ENCODE assay signal across 8 mouse cellular contexts in the genomic region with DNA sequence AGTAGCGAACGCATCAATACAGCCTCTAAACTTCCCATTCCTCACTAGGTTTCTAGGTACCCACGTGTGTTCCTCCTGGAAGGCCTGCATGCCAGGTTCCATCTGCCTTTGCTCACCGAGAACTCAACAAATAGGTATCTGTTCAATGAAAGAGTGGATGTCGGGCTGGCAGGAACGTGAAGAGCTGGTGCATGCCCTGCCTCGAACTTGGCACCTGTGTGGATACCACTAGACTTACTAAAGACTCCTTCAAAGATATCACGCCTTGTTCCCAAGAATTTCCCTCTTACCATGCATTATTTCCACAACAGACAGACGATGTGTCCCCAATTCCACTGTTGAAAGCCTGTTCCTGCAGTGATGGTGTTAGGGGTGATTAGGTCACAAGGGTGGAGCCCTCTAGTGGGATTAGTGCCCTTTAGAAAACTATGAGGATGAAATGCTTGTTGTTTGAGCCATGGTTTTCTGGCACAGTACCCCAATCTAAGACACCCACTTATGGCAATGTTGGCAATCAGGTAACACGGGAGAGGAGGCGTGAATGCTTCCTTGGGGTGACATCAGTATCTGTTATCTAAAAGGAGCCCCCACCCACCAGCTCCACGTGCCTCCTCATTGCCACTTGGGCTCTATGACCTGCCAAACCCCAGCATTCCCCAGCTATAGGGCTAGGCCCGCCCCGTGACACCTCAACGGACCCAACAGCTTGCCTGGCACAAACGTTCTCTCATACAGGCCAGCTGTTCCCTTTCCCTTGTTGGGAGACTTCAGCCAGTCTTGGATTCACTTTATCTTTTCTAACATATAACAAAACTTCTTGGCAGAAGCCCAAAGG. TPM values are rescaled to one million over a fixed set of nuclear protein-coding genes. Genes with fewer than 3 reads are reported as not detected.
DNase-seq lines count a peak whose midpoint lies in the region; ATAC-seq and TF ChIP-seq lines count a peak whose summit lies in the region.

No protein-coding gene starts in this region.

- no peak overlapping the region for H3K9ac ChIP-seq in liver, embryonic 11.5 days (ENCODE audit: low read depth, low read length)

- peaks cover 38% of the 10 kb centered on the region for H3K4me1 ChIP-seq in thymus, adult 2 months (replicated peaks; ENCODE audit: control insufficient read depth, insufficient read depth, low read length)
- H3K4me1 ChIP-seq in liver, embryonic 11.5 days (replicated peaks; ENCODE audit: control insufficient read depth, insufficient read depth, low read length): peaks cover 16% of the 10 kb centered on the region

- WGBS in thymus, adult 2 months: 70% methylated on average over 16 of the region's 16 CpGs
- WGBS in liver, embryonic 11.5 days: 73% methylated on average over 16 of the region's 16 CpGs

- no peaks in the 10 kb centered on the region for H3K9me3 ChIP-seq in liver, embryonic 11.5 days (ENCODE audit: control insufficient read depth, low read length)

- peak; percentile 32 to 39 for DNase-seq in cerebellum, postnatal 25 days
- DNase-seq in cerebellum, adult 8-10 months: no peak
- no peak for DNase-seq in thymus, adult 2 months
- DNase-seq in thymus, postnatal 36 days: no peak
- no peak for DNase-seq in liver, embryonic 11.5 days (ENCODE audit: low spot score)
- no peak for DNase-seq in right cerebral cortex, postnatal 10 days (ENCODE audit: low spot score in 2 of 2)
- DNase-seq in left cerebral cortex, adult 8-10 months (ENCODE audit: low spot score in 2 of 2): no peak
- DNase-seq in adrenal gland, postnatal 25 days: no peak

- no peak for ATAC-seq in liver, embryonic 11.5 days (replicated peaks; ENCODE audit: low FRiP score)

- no peak for TF ChIP-seq POLR2A in thymus, adult 2 months (IDR thresholded peaks at IDR 0.05; ENCODE audit: control insufficient read depth, extremely low read depth, insufficient read depth, low read length, poor library complexity)

- H3K27me3 ChIP-seq in thymus, adult 2 months (ENCODE audit: control insufficient read depth, insufficient read depth, low read length): no peaks in the 10 kb centered on the region
- H3K27me3 ChIP-seq in liver, embryonic 11.5 days (replicated peaks; ENCODE audit: control insufficient read depth, insufficient read depth, low read length): no peaks in the 10 kb centered on the region

- peak overlapping the region; percentile 97 for H3K4me2 ChIP-seq in liver, embryonic 11.5 days

- no peaks in the 10 kb centered on the region for H3K36me3 ChIP-seq in thymus, adult 2 months (ENCODE audit: control insufficient read depth, insufficient read depth, low read length)
- H3K36me3 ChIP-seq in liver, embryonic 11.5 days (ENCODE audit: control insufficient read depth, insufficient read depth, low read length): no peaks in the 10 kb centered on the region

- peak overlapping the region; percentile 61; the same call in 1 of the 2 replicates for H3K27ac ChIP-seq in thymus, adult 2 months (ENCODE audit: control insufficient read depth, insufficient read depth, low read length)
- H3K27ac ChIP-seq in liver, embryonic 11.5 days (ENCODE audit: low read depth, low read length): no peak overlapping the region

- H3K4me3 ChIP-seq in thymus, adult 2 months (ENCODE audit: control insufficient read depth, insufficient read depth, low read length): peak overlapping the region; percentile 81
- peak overlapping the region; percentile 75 for H3K4me3 ChIP-seq in liver, embryonic 11.5 days (ENCODE audit: low read depth, low read length)

- no peak for TF ChIP-seq CTCF in thymus, adult 2 months (IDR thresholded peaks at IDR 0.05; ENCODE audit: borderline replicate concordance, control insufficient read depth, extremely low read depth, insufficient read depth, low read length, poor library complexity)

RNA-seq across cellular contexts. Expression of gene Dexi, which starts 1.9 kb away (rescaled TPM):
- 122 and 146 TPM in 2 replicates for polyA plus RNA-seq in thymus, adult 2 months (2012; rRNA removed)
- polyA plus RNA-seq in liver, embryonic 11.5 days (2014; fragmentation: Nextera tagmentation; extraction: Ambion mirVana): 8.7 and 9.6 TPM in 2 replicates
- total RNA-seq in left cerebral cortex, adult 8-10 months (2022): 10 to 100 TPM; 59.8 to 63.5 (median 62.6) TPM
- 17.8 and 21.8 TPM in 2 replicates for total RNA-seq in adrenal gland, postnatal 25 days (2021)

RNA-seq across cellular contexts. Expression of gene Clec16a, which starts 4.2 kb away (rescaled TPM):
- 25.2 and 30.1 TPM in 2 replicates for polyA plus RNA-seq in thymus, adult 2 months (2012; rRNA removed)
- 25.6 and 27.4 TPM in 2 replicates for polyA plus RNA-seq in liver, embryonic 11.5 days (2014; fragmentation: Nextera tagmentation; extraction: Ambion mirVana)
- total RNA-seq in left cerebral cortex, adult 8-10 months (2022): 10 to 100 TPM; 89.8 to 97.2 (median 91.2) TPM
- 42.7 and 44.2 TPM in 2 replicates for total RNA-seq in adrenal gland, postnatal 25 days (2021)

Comparison
In these comparisons a context has a peak if more than half of its experiments do, and no peak if none do; other contexts are left out.
1. DNase-seq: peak in cerebellum, postnatal 25 days (2 of 2); none in cerebellum, adult 8-10 months (single experiment), thymus, adult 2 months (single experiment), thymus, postnatal 36 days (0 of 2), liver, embryonic 11.5 days (single experiment), right cerebral cortex, postnatal 10 days (0 of 2), left cerebral cortex, adult 8-10 months (0 of 2) and adrenal gland, postnatal 25 days (single experiment).